Mouse (Mus musculus): ENCODE measurements around the gene F2r.

F2r gene

GRCm38 (mm10) chr13:95595411-95595810 is 22.9 kb downstream of the F2r start:
- no peak for DNase-seq (ENCODE audit: low read depth, low spot score)

GRCm38 (mm10) chr13:95592860-95593259 is 25.4 kb downstream of the F2r start:
- no peak for DNase-seq (ENCODE audit: low read depth, low spot score)

- no peak for DNase-seq (ENCODE audit: low read depth, low spot score)
Observed at GRCm38 (mm10) chr13:95591606-95592005, 26.7 kb downstream of the F2r start.

- no peak for DNase-seq (ENCODE audit: low read depth, low spot score)
Observed at GRCm38 (mm10) chr13:95587628-95588027, 30.7 kb downstream of the F2r start.

GRCm38 (mm10) chr13:95584898-95585297 is 33.4 kb downstream of the F2r start:
- DNase-seq (ENCODE audit: low read depth, low spot score) = no peak

- DNase-seq (ENCODE audit: low read depth, low spot score) = no peak
Observed at GRCm38 (mm10) chr13:95583237-95584189, 34.8 kb downstream of the F2r start.

GRCm38 (mm10) chr13:95581850-95582249 is 36.4 kb downstream of the F2r start:
- DNase-seq (ENCODE audit: low read depth, low spot score) = no peak

- DNase-seq (ENCODE audit: low read depth, low spot score) = no peak
Observed at GRCm38 (mm10) chr13:95578016-95578697, 40.1 kb downstream of the F2r start.

- no peak for DNase-seq (ENCODE audit: low read depth, low spot score)
Observed at GRCm38 (mm10) chr13:95570877-95571276, 47.4 kb downstream of the F2r start.

GRCm38 (mm10) chr13:95569326-95569725 is 49.0 kb downstream of the F2r start:
- no peak for DNase-seq (ENCODE audit: low read depth, low spot score)

GRCm38 (mm10) chr13:95568336-95568735 is 50.0 kb downstream of the F2r start:
- no peak for DNase-seq (ENCODE audit: low read depth, low spot score)

GRCm38 (mm10) chr13:95566841-95567551 is 51.3 kb downstream of the F2r start:
- DNase-seq (ENCODE audit: low read depth, low spot score) = no peak

GRCm38 (mm10) chr13:95563693-95564092 is 54.6 kb downstream of the F2r start:
- peak; percentile 83 for DNase-seq (ENCODE audit: low read depth, low spot score)

GRCm38 (mm10) chr13:95563066-95563610 is 55.1 kb downstream of the F2r start:
- DNase-seq (ENCODE audit: low read depth, low spot score) = no peak

- DNase-seq (ENCODE audit: low read depth, low spot score) = no peak
Observed at GRCm38 (mm10) chr13:95557326-95557725, 61.0 kb downstream of the F2r start.

GRCm38 (mm10) chr13:95553885-95554492 is 64.3 kb downstream of the F2r start:
- DNase-seq (ENCODE audit: low read depth, low spot score) = no peak

Measured in forelimb bud, embryonic 11.5 days (tissue).